Mouse (Mus musculus) mouse embryonic stem cell (cell line): ENCODE results near the gene Muc20.

ENCODE experiments used
- in situ Hi-C, 2 experiments: fragments of 300-500 bp; cut with MboI; formaldehyde crosslinking; loops; 1 replicate in 1 of 2; 3 replicates in 1 of 2; pipeline ENCODE4 v1.14.3; 2019 to 2020; ENCODE audit warnings: low sequenced_read_pairs in 2 of 2, low pct_unique_long_range_greater_than_20kb in 1 of 2, mixed read lengths in 1 of 2; ENCODE audit not compliant: unreplicated experiment in 1 of 2

The Muc20 gene

GRCm38 (mm10) chr16:32805151-32805550, 7.9 kb upstream of the Muc20 start:
- in situ Hi-C loops = no loop called here

- in situ Hi-C loops = loop anchor here in 1 of 2 experiments (5.0 kb wide), 1 partner anchor 97 kb away; no protein-coding TSS in a partner anchor
These were observed 6.7 kb upstream of the Muc20 start for GRCm38 (mm10) chr16:32803901-32804300.

GRCm38 (mm10) chr16:32803252-32803853, 6.1 kb upstream of the Muc20 start:
- in situ Hi-C loops = loop anchor here in 1 of 2 experiments (5.0 kb wide), 1 partner anchor 96 kb away; no protein-coding TSS in a partner anchor

GRCm38 (mm10) chr16:32796676-32797425, 384 bp downstream of the Muc20 start:
- in situ Hi-C loops = no loop called here

- in situ Hi-C loops = no loop called here
These were observed 2.1 kb downstream of the Muc20 start for GRCm38 (mm10) chr16:32795177-32795576.

GRCm38 (mm10) chr16:32790056-32790455, 7.2 kb downstream of the Muc20 start:
- in situ Hi-C loops = no loop called here

- in situ Hi-C loops = no loop called here
These were observed 12.4 kb downstream of the Muc20 start for GRCm38 (mm10) chr16:32784840-32785239.

- in situ Hi-C loops = no loop called here
These were observed 13.7 kb downstream of the Muc20 start for GRCm38 (mm10) chr16:32783324-32784062.

- in situ Hi-C loops = no loop called here
These were observed 18.3 kb downstream of the Muc20 start for GRCm38 (mm10) chr16:32778956-32779355.

- in situ Hi-C loops = no loop called here
These were observed 20.6 kb downstream of the Muc20 start for GRCm38 (mm10) chr16:32776676-32777075.

GRCm38 (mm10) chr16:32766904-32767303, 30.3 kb downstream of the Muc20 start:
- in situ Hi-C loops = no loop called here

GRCm38 (mm10) chr16:32764961-32765360, 32.3 kb downstream of the Muc20 start:
- in situ Hi-C loops = no loop called here

- in situ Hi-C loops = no loop called here
These were observed 32.7 kb downstream of the Muc20 start for GRCm38 (mm10) chr16:32764550-32764949.

- in situ Hi-C loops = no loop called here
These were observed 46.8 kb downstream of the Muc20 start for GRCm38 (mm10) chr16:32750242-32751127.

GRCm38 (mm10) chr16:32745852-32746251, 51.4 kb downstream of the Muc20 start:
- in situ Hi-C loops = no loop called here

GRCm38 (mm10) chr16:32742712-32743111, 54.5 kb downstream of the Muc20 start:
- in situ Hi-C loops = no loop called here

GRCm38 (mm10) chr16:32741366-32741765, 55.9 kb downstream of the Muc20 start:
- in situ Hi-C loops = no loop called here

GRCm38 (mm10) chr16:32740003-32740663, 57.1 kb downstream of the Muc20 start:
- in situ Hi-C loops = no loop called here
